Mouse (Mus musculus): ENCODE data around the gene Jkamp.

The Jkamp gene

DNA sequence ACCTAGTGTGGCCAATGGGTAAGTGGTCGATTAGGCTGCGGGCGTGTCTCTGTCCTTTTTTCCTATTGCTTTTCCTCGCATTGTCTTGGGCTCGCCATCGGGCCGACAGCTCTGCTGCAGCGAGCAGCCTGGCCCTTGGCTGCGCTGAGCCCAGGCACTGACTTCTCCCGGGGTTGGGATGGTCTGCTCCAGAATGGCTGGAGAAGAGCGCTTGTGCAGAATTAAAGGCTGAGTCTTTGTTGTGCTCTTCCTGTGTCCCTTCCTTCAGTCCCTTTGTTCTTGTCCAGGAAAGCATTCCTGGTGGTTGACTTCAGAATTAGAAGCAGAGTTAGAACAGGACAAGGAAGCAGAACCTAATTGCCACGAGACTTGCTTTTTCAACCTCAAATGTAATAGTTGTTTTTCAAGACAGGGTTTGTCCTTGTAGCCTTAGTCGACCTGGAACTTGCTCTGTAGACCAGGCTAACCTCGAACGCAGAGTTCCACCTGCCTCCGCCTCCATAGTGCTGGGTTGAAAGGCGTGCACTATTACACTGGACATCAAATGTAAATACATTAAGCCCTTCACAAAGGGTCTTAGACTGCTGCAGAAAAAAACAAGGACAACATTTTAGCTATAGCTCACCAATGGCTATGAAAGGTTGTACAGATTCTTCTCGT lies 907 bp downstream of the Jkamp start:
- peak; percentile 28 for DNase-seq

- no peak for DNase-seq
Observed at GRCm38 (mm10) chr12:72089802-72090201, 4.4 kb downstream of the Jkamp start.

GRCm38 (mm10) chr12:72096966-72097365 lies 11.6 kb downstream of the Jkamp start:
- no peak for DNase-seq

DNA sequence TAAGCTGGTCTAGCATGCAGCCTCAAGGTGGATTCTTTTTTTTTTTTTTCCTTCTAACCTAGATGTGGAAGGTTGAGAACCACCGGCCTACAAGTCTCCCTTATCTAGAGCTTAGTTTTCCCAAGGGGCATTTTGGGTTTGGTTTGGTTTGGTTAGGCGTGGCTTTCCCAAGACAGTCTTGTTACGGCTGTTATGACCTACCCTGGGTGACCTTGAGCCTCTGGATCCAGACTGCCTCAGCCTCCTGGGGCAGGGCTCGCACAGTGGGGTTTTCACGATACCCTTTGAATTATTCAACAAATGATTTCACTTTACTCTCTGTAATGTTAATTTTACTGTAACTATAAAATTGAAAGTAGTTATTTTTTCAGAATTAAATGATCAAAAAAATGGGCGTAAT lies 17.4 kb downstream of the Jkamp start:
- no peak for DNase-seq

DNA sequence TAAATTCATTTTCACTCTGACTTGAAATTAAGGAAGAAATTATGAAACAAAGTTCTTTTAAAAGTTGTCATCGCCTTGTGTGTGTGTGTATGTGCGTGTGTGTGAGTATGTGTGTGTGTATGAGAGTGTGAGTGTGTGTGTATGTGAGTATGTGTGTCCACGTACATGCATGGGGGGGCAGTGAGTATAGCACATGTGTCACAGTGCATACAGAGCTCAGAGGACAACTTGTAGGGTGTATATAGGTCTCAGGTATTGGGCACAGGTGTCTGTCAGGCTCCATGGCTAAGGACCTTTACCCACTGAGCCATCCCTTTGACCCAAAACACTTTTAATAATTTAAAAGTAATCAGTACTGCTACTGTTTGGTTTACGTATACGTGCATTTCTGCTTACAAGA lies 18.6 kb downstream of the Jkamp start:
- no peak for DNase-seq

DNA sequence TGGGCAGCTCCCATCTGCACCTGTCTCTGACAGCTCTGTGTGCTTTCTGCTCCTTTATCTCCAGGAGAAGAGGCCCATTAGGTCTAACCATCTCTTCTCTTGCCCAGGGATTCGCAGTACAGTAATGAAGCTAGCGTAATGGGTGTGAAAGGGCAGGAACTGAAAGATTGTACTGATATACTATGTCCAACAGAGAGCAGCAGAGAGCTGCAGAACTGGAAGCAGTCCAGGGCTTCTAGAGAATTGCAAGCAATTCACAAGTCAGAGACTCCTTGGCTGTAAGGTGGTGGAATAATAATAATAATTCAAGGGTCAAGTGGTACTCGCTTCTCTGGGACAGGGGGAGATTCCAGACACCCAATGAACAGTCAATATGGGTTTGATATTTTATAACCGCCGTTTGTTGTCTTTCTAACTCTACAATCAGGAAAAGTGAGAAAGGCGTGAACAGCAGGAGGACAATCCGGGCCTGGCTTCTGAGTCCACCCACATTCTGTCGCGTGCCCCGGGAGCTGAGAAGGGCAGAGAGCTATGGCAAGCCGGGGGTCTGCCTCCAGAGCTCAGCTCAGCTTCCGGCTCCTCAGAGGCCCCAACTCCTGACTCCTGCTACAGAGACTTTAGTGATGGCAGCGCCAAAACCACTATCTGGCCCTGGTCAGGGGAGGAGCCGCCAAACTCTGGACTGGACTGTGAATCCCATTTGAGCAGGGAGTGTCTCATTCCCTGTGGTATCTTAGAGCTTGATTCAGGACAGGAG lies 19.3 kb downstream of the Jkamp start:
- DNase-seq, result peak; percentile 65

DNA sequence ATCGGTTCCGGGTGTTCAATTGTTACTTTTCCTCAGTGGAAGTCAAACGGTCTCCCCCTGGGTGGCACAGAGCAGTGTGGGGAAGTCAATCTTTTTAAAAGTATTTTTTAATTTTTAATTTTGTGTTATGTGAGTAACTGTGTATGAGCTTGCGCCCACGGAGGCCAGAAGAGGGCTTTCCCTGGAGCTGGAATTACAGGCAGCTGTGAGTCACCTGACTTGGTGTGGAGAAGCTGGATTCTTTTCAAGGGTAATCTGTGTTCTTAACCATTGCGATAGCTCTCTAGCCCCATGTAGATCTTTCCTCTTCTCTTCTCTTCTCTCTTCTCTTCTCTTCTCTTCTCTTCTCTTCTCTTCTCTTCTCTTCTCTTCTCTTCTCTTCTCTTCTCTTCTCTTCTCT lies 29.7 kb downstream of the Jkamp start:
- no peak for DNase-seq

DNA sequence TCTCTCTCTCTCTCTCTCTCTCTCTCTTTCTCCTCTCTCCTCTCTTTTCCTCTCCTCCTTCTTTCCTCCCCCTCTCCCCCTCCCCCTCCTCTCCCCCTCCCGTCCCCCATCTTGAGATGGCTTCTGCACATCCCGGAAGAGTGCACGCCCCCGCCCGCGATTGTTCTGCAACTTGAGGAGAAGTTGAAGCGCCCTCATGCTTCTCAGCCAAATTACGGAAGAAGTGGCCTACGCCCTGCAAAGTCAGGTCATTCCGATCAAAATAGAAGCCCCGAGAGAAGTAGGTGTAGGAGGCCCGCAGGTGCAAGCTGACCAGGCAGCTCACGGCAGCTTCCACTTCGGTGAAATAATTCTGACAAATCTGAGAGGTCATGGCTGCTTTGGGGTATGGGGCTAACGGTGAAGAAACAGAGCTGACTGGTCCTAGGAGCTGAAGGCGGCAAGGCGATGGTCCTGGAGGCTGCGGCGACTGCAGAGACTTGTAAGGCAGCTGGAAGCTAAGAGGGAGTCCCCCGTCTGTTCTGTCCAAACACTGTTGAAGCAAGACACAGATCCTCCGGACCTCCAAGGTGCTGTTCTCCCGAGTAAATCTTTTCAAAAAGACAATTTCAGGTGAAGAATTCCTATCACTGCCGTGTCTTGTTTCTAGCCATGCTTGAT lies 30.4 kb downstream of the Jkamp start:
- no peak for DNase-seq

GRCm38 (mm10) chr12:72129203-72129602 lies 43.8 kb downstream of the Jkamp start:
- no peak for DNase-seq

GRCm38 (mm10) chr12:72150786-72151185 lies 65.4 kb downstream of the Jkamp start:
- DNase-seq, result no peak

Measured in cerebellum, adult 11-12 months (tissue).